Mouse (Mus musculus) NIH3T3 (cell line): ENCODE measurements around the gene Apobec1.
A peak's percentile ranks its signal among the peaks of the same experiment; 100 is the strongest.
"Not testable (repeated sequence)": the region's sequence is repeated elsewhere in the genome, so short reads cannot be mapped to it uniquely, and the experiment has no call there.

Experiments
- DNase-seq: peaks from one replicate; pipeline ENCODE4 v3.0.0-alpha.2; 2012; ENCODE audit warnings: low read depth

The Apobec1 gene

DNA sequence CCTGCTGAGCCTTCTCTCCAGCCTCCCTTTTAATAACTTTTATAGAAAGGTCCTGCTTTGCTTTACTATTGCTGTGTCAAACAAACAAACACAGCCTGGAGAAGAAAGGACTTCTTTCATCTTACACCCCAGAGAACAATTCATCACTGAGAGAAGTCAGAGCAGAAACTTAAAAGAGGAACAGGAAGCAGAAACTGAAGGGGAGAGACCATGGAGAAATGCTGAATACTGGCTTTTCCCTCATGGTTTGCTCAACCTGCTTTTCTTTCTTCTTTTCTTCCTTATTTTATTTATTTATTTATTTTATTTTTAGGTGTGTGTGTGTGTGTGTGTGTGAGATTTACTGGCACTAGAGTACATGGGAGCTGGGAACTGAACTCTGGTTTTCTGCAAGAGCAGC, 2.0 kb upstream of the Apobec1 start:
- DNase-seq: no peak

DNA sequence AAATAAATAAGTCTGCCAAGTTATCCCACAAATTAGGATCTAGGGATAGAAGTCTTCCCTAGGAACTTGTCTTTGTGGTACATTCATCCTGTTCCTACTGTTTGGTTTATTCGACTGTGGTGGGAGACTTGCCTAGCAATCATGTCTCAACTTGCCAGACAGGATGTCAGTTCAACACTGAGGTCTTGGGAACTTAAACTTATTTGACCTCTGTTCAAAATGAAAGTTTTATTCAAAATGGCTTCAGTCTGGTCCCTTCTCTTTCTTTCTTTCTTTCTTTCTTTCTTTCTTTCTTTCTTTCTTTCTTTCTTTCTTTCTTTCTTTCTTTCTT, 713 bp upstream of the Apobec1 start:
- DNase-seq: no peak

DNA sequence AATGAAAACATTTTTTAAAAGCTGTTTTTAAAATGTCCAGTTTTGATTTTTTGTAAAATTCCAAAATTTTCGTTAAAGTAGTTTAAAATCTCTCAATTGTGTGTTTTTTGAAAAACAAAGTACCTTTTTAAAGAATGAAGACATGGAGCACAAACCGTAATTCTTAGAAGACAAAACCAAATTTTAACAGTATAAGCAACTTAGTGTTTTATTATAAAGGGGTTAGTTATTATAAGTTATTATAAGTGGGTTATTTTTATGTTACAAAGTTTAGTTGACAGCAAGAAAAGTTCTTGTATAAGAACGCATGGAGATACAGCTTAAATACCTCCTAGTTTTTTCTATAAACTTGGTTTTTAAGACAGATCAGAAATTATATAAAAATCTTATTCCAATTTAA, 629 bp downstream of the Apobec1 start:
- no peak for DNase-seq

DNA sequence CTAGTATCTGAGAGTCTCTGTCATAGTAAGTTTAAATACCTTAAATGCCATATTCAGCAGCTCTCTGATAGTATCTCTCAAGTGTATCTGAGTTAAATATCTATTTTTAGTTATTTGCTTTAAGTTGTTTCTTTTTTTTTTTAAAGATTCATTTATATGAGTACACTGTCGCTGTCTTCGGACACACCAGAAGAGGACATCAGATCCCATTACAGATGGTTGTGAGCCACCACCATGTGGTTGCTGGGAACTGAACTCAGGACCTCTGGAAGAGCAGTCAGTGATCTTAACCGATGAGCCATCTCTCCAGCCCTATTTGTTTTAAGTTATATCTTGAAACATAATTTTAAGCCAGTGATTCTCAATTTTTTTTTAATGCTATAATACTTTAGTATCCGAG, 1.2 kb downstream of the Apobec1 start:
- no peak for DNase-seq

DNA sequence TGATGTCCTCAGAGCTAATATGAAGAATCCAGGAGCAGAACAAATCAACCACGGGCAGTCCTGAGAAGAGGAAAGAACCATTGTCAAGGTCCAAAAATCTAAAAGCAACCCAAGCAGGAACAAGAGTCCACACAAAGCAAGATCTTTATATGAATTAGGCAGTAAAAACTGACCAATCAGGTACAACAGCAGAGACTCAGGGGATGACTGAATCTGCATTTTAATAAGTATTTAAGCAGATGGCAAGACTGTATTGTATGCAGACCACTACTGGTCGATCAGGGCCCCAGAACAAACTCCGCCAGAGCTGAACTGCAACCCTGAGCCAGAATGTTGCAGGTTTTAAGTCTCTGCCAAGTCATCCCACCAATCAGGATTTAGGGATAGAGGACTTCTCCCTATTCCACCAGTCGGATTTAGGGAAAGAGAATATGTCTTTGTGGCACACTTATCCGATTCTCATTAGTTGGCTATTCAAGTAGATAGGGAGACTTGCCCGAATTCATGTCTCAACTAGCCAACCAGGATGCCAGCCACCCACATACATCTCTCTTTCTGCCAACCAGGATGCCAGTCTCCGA, 2.1 kb downstream of the Apobec1 start:
- no peak for DNase-seq

DNA sequence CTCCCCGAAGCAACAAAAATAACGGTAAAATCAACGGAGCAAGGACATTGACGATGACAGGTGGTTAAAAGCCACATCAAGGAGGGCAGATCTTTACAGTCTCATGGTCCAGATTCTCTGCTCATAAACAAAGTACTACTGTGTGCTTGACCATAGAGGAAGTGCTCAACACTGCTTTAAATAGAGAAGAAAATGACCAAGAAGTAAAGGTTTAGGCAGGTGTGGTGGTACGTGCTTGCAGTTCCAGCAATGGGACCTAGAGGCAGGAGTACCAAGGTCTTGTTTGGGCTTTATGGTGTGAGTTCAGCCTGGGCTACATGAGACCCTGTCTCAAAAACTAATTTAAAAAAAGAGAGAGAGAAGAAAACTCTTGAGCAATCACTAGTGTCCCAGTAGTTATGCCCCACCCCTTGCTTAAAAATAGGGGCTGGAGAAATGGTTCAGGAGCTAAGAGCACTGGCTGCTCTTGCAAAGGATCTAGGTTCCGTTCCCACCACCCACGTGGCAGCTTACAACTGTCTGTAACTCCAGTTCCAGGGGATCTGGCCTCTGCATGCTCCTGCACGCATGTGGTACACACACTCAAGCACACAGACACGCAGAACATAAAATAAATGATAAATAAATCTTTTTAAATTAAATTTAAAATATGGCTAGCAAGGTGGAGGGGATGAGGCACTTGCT, 3.0 kb downstream of the Apobec1 start:
- no peak for DNase-seq

DNA sequence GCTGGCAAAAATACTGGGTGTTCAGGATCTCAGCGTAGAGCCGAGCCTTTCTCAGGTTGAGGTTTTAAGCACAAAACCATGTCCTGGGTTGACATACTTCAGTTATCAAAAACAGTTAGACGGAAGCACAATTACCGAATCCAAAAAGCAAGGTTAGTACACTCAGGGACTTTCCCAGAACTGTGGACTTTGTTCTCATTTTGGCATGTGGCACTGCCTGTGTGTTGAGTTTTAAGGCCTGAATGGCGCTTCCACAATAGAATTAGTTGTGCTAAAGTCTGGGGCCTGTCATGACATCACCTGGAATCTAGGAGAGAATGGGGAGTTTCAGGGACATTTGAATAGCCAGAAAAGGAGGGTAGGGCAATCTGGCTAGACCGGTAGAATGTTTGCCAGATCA, 3.8 kb downstream of the Apobec1 start:
- no peak for DNase-seq

DNA sequence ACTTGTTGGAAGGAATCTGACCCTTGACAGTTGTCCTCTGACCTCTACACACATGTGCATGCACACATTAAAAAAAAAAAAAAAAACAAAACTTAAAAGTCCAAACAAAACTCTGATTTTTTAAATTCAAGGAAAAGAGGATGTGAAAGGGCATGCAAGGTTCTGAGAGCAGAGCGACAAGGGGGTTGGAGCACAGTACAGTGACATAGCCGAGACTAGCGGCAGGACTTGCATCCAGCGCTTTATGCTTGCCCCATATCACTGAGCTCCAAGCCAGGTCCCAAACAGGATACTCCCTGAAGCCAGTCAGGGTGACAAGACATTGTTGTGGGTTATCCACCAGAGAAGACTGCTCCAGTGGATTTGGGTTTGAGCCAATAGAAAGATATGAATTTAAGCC, 4.2 kb downstream of the Apobec1 start:
- DNase-seq: no peak

DNA sequence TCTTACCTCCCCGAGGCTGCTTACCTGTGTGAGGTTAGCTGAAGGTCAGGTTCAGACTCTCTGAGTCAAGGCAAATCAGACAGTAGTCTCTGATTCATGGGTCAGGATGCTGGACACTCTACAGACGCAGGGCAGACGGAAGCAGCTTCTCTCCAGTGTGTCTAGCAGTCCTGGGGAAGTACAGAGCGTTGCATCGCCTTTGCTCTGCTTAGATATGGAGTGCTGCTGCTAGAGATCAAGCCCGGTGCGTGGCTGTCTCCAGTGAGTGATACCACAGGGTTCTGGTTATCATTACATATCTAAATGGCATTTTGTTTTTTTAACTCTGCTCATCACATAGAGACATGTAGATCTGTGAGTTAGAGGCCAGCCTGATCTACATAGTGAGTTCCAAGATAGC, 5.6 kb downstream of the Apobec1 start:
- DNase-seq: no peak

DNA sequence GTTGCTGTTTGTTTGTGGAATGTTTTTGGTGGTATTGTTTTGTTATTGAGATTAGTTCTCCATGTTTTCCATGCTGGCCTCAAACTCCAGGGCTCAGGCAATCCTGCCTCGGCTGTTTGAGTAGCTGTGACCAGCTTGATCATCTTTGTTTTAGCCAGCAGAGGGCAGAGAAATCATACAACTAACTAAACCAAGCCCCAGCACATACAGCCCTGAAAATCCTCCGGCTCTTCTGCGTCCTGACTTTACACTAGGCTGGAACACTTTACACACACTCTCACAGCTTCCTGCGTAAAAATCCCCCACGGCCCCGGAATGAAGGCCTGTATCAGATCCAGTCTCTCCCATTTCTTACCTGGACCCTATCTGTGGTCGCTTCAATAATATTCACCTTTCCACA, 6.6 kb downstream of the Apobec1 start:
- peak; percentile 67 for DNase-seq

DNA sequence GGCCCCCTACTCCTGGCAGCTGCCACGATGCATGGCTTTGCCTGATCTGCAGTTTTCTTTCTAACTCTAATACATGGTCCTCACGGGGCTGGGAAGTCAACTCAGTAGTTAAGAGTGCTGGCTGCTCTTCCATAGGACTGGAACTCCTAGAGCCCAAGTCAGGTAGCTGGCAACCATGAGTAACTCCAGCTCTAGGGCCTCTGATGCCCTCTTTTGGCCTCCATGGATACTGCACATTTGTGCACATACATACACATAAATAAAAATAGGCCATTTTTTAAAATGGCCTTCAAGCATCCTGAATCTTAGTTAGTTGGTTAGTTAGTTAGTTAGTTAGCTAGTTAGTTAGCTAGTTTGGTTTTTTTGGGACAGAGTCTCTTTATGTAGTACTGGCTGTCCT, 9.3 kb downstream of the Apobec1 start:
- peak; percentile 20 for DNase-seq

DNA sequence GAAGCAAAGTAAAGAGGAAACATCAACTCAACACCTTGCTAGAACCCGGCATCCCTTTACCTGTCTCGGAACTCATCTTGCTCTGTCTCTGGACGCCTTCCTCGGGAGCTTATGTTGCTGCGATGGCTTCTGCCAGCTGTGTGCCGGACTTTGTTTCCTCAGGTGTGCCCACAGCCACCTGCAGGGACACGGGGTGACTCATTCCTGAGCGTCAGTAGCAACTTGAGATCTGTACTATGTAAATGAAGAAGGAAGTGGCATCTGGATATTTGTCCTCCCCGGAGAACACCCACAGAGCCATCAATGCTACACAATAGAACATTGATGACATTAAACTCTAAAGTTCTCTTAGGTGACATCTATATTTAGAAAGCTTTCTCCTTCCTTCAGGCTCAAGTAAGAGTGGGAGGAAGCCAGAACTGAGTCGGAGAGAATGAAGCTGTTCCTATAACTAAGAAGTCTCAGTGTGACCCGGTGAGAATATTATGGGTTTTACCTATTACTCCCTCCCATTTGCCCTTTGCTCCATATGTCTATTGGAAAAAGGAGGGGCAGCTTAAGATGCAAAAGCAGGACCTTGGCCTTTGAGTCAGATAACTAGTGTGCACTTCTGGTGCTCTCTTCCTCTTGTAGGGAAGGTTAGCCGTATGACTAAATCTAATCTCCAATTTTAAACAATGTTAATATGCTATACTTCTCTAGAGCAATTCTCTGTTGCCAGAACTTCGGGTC, 11.1 kb downstream of the Apobec1 start:
- no peak for DNase-seq

DNA sequence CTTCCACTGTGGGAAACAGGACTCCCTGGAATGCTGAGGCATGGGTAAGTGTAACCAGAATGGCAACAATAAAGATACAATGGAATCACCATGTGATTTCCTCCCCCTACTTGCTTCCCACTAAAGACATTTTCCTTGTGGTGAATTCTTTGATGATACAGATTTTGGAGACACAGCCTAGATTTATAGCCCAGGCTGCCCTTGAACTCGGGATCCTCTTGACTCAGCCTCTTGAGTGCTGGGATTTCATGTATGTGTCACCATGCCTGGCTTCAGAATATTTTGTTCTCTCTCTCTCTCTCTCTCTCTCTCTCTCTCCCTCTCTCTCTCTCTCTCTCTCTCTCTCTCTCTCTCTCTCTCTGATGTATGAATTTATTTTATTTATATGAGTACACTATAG, 23.2 kb downstream of the Apobec1 start:
- DNase-seq: no peak

DNA sequence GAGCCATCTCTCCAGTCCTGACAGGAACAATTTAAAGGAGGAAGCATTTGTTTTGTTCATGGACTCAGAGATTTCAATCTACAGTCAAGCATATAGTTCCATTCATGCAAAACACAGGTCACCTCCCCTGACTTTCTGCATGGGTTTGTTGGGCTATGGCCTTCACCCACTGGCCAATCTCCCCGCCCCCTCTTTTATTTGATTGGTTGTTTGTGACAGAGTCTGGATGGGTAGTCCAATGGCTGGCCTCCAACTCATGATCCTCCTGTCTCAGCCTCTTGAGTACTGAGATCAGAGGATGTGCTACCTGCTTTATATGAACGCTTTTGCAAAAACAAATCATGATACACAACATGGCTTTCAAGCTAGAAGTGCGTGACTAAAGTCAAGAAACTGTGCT, 25.2 kb downstream of the Apobec1 start:
- no peak for DNase-seq

DNA sequence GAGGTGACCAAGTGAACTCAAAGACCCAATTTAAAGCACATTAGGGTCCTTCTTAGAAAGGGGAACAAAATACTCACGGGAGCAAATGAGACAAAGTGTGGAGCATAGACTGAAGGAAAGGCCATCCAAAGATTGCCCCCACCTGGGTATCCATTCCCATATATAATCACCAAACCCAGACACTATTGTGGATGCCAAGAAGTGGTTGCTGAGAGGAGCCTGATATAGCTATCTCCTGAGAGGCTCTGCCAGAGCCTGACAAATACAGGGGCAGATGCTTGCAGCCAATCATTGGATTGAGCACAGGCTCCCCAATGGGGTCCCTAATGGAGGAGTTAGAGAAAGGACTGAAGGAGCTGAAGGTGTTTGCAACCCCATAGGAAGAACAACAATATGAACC, 27.2 kb downstream of the Apobec1 start:
- not testable (repeated sequence) for DNase-seq

DNA sequence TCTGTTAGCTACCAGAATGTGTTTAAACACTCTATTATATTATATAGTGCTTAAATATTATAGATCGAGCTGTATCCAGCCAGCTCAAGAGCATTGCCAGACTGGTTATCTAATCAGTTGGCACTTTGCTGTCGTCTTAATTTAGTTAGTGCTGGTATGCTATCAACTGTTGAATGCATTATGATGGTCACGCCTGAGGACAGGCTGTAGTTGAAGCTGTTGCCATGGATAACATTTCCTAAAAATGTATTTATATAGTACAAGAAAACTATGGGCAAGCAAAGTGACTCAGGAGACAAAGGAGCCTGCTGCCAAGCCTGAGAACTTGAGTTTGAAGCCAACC, 30.7 kb downstream of the Apobec1 start:
- no peak for DNase-seq

DNA sequence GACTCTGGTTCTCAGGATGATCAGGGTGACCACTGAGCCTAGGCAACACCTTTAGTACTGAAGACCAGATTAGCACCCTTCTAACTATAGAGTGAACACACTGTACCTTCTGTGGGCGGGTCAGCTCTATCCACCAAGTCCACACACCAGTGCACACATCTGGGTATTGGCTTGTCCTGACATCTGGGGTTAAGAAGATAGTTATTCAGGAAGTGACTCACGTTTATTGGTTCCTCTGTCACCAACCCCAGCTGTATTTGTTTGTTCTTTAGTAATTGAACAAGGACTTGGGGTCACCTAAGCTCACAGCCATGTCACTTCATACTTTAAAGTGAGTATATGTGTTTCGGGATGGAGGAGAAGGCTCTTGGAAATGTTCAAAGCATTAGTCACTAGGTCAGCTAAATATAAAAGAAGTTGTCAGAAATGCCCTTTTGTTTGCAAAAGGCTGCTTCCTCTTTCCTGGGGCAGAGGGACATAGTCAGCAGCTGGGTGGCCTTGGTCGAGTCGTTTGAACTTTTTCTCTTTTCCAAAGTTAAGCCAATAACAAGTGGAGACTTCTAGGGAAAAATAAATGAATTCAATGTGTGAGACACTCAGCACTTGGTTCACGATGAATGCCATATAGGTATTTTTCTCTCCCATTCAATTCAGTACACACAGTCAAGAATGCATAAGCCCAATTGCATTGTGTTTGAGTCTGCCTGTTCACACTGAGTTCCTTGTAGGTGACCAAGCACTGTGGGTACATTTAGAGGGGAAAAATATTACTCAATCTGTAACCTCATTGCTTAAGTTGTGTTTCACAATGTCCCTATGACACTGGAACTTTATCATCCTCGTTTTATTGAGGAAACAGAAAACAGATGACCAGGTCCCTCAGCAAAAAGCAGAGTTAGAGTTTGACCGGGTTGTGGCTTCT, 31.3 kb downstream of the Apobec1 start:
- peak; percentile 44 for DNase-seq

DNA sequence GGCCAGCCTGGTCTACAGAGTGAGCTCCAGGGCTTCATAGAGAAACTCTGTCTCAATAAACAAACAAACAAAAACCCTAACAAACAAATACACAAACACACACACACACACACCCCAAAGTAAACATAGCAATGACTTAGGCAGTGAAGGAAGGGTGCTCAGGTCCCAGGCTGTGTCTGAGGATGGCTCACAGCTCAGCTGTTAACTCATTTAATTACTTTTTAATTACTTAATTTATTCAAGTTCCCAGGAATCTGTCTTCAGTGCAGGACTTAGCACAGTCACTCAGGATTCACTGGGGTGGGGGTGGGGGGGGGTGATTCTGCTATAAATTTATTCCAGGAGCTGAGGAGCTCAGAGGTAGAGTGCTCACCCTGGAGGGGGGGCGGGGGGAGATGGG, 32.5 kb downstream of the Apobec1 start:
- DNase-seq: no peak

DNA sequence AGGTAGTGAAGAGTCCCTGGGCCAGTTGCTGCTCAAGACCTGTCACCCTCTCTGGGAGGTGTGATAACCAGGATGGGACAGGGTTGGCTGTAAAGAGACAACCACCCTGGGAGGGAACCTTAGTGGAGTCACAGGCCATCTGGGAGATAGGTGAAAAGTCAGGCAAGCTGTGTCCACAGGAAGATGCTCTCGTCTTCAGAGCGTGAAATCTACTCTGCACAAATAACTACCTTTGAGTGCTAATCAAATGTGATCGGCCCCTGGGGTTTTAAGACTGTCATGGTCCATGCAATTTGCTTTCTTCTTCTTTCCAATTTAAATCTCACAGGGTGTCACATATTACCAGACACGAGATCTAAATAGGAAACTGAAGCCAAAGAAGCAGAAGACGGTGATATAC, 33.1 kb downstream of the Apobec1 start:
- no peak for DNase-seq

DNA sequence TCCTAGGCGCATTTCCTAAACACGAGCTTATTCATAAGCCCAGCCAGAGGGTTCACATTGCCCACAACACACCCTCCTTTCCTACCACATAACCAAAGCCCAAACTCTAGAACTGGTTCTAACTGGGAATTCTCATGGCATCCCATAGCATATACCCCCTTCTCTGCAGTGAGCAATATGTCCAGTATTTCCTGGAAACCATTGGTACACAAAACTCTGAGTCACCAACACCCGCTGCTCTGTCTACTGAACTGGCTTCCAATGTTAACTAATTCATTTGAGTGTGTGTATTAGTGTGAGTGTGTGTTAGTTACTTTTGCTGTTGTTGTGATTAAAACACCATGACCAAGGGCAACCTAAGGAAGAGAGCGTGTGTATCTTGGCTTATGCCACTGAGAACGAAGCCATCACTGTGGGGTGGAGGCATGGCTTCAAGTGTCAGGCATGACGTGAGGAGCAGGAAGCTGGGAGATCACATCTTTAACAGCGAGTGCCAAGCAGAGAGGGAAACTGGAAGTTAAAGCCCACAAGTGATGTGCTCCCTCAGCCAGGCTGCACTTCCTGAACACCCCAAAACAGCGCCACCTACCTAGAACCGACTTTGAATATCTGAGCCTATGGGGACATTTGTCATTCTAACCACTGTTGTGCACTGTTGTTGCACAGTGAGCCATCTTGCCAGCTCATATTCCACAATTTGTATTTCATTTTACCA, 37.0 kb downstream of the Apobec1 start:
- peak; percentile 41 for DNase-seq

DNA sequence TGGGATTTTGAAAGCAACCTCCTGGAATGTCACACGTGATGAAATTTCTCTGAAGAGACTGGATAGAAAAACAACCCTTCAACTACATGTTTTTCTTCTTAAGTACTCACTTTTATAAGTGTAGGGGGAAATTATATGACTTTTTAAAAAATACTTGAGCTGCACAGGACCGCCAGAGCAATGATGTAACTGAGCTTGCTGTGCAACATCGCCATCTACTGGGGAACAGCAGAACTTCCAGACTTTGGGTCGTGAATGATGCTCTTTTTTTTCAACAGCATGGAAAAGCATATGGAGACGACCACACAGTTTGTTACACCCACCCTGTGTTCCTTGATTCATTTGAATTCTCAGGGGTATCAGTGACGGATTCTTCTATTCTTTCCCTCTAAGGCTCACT, 39.8 kb downstream of the Apobec1 start:
- peak; percentile 91 for DNase-seq

DNA sequence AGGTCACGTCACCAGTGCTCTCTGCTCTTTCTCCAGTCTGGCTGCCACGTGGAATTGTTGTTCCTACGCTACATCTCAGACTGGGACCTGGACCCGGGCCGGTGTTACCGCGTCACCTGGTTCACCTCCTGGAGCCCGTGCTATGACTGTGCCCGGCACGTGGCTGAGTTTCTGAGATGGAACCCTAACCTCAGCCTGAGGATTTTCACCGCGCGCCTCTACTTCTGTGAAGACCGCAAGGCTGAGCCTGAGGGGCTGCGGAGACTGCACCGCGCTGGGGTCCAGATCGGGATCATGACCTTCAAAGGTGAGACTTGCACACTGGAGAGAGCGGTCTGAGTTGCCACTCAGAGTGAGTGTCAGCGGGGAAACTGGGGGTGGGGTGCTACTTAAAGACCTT, 41.2 kb downstream of the Apobec1 start:
- no peak for DNase-seq
